Mouse (Mus musculus): Measurements from ENCODE around the gene 4930555G01Rik. TPM values are rescaled to one million over a fixed set of nuclear protein-coding genes. Genes with fewer than 3 reads are reported as not detected.
"Not testable (repeated sequence)": the region's sequence is repeated elsewhere in the genome, so short reads cannot be mapped to it uniquely, and the experiment has no call there.

Gene 4930555G01Rik
- polyA plus RNA-seq (2011; ENCODE audit: insufficient read depth, insufficient read length, low read depth, missing spikeins): not detected in 2 replicates

DNA sequence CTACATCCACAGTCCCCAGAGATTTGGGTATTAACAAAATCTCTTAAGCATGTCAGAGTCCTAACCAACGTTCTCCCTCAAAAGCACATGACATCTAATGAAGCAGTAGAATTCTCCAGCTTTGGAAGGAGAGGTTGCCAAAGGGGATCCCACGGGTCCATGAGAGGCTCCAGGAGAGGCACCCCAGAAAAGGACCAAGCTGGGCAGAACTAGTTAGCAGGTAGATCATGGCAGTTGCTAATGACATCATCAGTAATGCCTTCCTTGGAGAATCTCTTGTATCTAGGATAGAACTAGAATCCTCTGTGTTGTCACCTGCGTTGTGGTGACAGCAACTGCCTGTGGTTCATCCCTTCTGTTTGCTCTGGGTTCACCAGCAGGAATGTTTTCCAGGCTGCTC, at the start of gene 4930555G01Rik:
Gene 4930555G01Rik, plus strand, starts transcription at position 301 of the 400 bp plus-strand sequence.
- H3K27ac ChIP-seq (ENCODE audit: insufficient read depth, low read length); H3K4me3 ChIP-seq (ENCODE audit: low read depth, low read length); H3K9me3 ChIP-seq (replicated peaks; ENCODE audit: control insufficient read depth, insufficient read depth, low read length, poor library complexity, severe bottlenecking); H3K4me1 ChIP-seq (ENCODE audit: control insufficient read depth, insufficient read depth, low read length); H3K27me3 ChIP-seq (ENCODE audit: control insufficient read depth, insufficient read depth, low read length, poor library complexity, severe bottlenecking); H3K9ac ChIP-seq (ENCODE audit: low read depth, poor library complexity, severe bottlenecking); H3K36me3 ChIP-seq (ENCODE audit: control insufficient read depth, insufficient read depth, low read length, poor library complexity, severe bottlenecking): not testable (repeated sequence)

DNA sequence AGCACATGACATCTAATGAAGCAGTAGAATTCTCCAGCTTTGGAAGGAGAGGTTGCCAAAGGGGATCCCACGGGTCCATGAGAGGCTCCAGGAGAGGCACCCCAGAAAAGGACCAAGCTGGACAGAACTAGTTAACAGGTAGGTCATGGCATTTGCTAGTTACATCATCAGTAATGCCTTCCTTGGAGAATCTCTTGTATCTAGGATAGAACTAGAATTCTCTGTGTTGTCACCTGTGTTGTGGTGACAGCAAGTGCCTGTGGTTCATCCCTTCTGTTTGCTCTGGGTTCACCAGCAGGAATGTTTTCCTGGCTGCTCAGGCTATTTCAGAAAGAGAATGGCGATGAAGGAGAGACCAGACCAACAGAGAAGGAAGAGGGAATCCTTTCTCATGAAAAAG, 34.8 kb upstream of the 4930555G01Rik start, which contains the start of gene Gm3298:
Gene Gm3298, plus strand, starts transcription at position 301 of the 400 bp plus-strand sequence.
- H3K4me3 ChIP-seq (ENCODE audit: low read depth, low read length); H3K27me3 ChIP-seq (ENCODE audit: control insufficient read depth, insufficient read depth, low read length, poor library complexity, severe bottlenecking): not testable (repeated sequence)

GRCm38 (mm10) chr14:5070611-5071490, 20.4 kb downstream of the 4930555G01Rik start, which contains the start of gene Gm8281:
Gm8281 (plus strand) TSS chr14:5071040.
- Histone ChIP-seq H3K9ac (ENCODE audit: low read depth, poor library complexity, severe bottlenecking) (peak within 1 kb of the TSS; percentile 87), H3K4me3 (ENCODE audit: low read depth, low read length) (peak within 1 kb of the TSS; percentile 71)
- not testable (repeated sequence) for H3K36me3 ChIP-seq (ENCODE audit: control insufficient read depth, insufficient read depth, low read length, poor library complexity, severe bottlenecking); H3K9me3 ChIP-seq (replicated peaks; ENCODE audit: control insufficient read depth, insufficient read depth, low read length, poor library complexity, severe bottlenecking); H3K4me1 ChIP-seq (ENCODE audit: control insufficient read depth, insufficient read depth, low read length); H3K27ac ChIP-seq (ENCODE audit: insufficient read depth, low read length); H3K27me3 ChIP-seq (ENCODE audit: control insufficient read depth, insufficient read depth, low read length, poor library complexity, severe bottlenecking)

More for the DNA sequence above, 34.8 kb upstream of the 4930555G01Rik start, which contains the start of gene Gm3298:
- not testable (repeated sequence) for H3K9me3 ChIP-seq (replicated peaks; ENCODE audit: control insufficient read depth, insufficient read depth, low read length, poor library complexity, severe bottlenecking); H3K36me3 ChIP-seq (ENCODE audit: control insufficient read depth, insufficient read depth, low read length, poor library complexity, severe bottlenecking); H3K9ac ChIP-seq (ENCODE audit: low read depth, poor library complexity, severe bottlenecking); H3K27ac ChIP-seq (ENCODE audit: insufficient read depth, low read length); H3K4me1 ChIP-seq (ENCODE audit: control insufficient read depth, insufficient read depth, low read length)

Other genes with a start within 250 kb of the 4930555G01Rik start
- not detected in 2 replicates for gene Gm3269, start 212.5 kb upstream of the 4930555G01Rik start, polyA plus RNA-seq (2011; ENCODE audit: insufficient read depth, insufficient read length, low read depth, missing spikeins)
- 1.4 TPM in 1 of 2 replicates, not detected in the other for gene Gm3264, start 195.1 kb upstream of the 4930555G01Rik start, polyA plus RNA-seq (2011; ENCODE audit: insufficient read depth, insufficient read length, low read depth, missing spikeins)
- not detected in 2 replicates for gene Gm3278, start 158.2 kb upstream of the 4930555G01Rik start, polyA plus RNA-seq (2011; ENCODE audit: insufficient read depth, insufficient read length, low read depth, missing spikeins)
- gene Gm8297, start 66.7 kb upstream of the 4930555G01Rik start, polyA plus RNA-seq (2011; ENCODE audit: insufficient read depth, insufficient read length, low read depth, missing spikeins): not detected in 2 replicates
- not detected in 2 replicates for gene Gm3298, start 34.7 kb upstream of the 4930555G01Rik start, polyA plus RNA-seq (2011; ENCODE audit: insufficient read depth, insufficient read length, low read depth, missing spikeins)
- gene Gm8281, start 20.4 kb downstream of the 4930555G01Rik start, polyA plus RNA-seq (2011; ENCODE audit: insufficient read depth, insufficient read length, low read depth, missing spikeins): 4.1 and 4.3 TPM in 2 replicates
- gene Gm8279, start 80.9 kb downstream of the 4930555G01Rik start, polyA plus RNA-seq (2011; ENCODE audit: insufficient read depth, insufficient read length, low read depth, missing spikeins): not detected in 2 replicates
- gene Gm3317, start 113.9 kb downstream of the 4930555G01Rik start, polyA plus RNA-seq (2011; ENCODE audit: insufficient read depth, insufficient read length, low read depth, missing spikeins): not detected in 2 replicates
- gene Gm8271, start 135.2 kb downstream of the 4930555G01Rik start, polyA plus RNA-seq (2011; ENCODE audit: insufficient read depth, insufficient read length, low read depth, missing spikeins): not detected in 2 replicates
- not detected in 2 replicates for gene Gm3526, start 210.0 kb downstream of the 4930555G01Rik start, polyA plus RNA-seq (2011; ENCODE audit: insufficient read depth, insufficient read length, low read depth, missing spikeins)